Mouse (Mus musculus): ENCODE measurements around the gene Imp3.

- TF ChIP-seq POLR2A (IDR thresholded peaks at IDR 0.05; ENCODE audit: borderline replicate concordance, control insufficient read depth, low read depth, low read length) (no peak), CTCF (IDR thresholded peaks at IDR 0.05; ENCODE audit: control insufficient read depth, insufficient read depth, low read length) (no peak)
Measured at GRCm38 (mm10) chr9:56980186-56980585, 42.9 kb downstream of the Imp3 start.

Measured in bone marrow, adult 2 months (tissue).